9 mouse cellular contexts compared by ENCODE assay signal in the genomic region with DNA sequence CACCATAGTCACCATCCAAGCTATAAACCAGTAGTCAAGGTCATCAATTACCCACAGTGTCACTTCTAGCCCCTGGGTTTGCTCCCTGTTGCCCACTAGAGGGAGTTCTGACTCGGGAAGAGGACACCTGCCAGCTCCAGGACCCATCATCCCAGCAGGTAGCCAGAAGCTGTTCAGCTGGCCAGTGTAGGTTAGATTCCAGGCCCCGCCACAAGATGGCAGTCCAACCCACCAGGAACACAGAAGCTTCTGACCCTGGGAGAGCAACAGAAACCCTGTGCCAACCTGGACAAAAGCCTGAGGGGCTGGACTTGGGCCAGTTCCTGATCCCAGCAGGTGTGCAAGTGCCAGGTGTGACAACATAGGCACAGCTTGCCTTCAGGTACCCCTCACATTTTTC. TPM values are rescaled to one million over a fixed set of nuclear protein-coding genes. Genes with fewer than 3 reads are reported as not detected.
A peak's percentile ranks its signal among the peaks of the same experiment; 100 is the strongest.
DNase-seq lines count a peak whose midpoint lies in the region; ATAC-seq and TF ChIP-seq lines count a peak whose summit lies in the region.
"Had no signal": no experiment of that assay in that cellular context is flagged by ENCODE, and none has a peak within 500 bp of the region (broad histone marks: within the 10 kb centered on the region; RNA-seq: fewer than 3 reads in every experiment).

No protein-coding gene starts in this region.

- DNase-seq in G1E (ENCODE audit: low spot score), result peak; percentile 45
- DNase-seq in fibroblast of lung, adult 2 months (ENCODE audit: low read depth), result peak; percentile 17
- peak; percentile 86 for DNase-seq in hindbrain, embryonic 10.5 days (ENCODE audit: low spot score)
- DNase-seq in layer of hippocampus, postnatal 10 days (ENCODE audit: low spot score in 2 of 2), result peak; percentile 88 to 91
- DNase-seq in right cerebral cortex, postnatal 36 days (ENCODE audit: low spot score in 2 of 2), result peak; percentile 67 to 71

- H3K4me3 ChIP-seq in G1E (ENCODE audit: low read depth, low read length), result no peak overlapping the region
- H3K4me3 ChIP-seq in bone marrow macrophage, adult 2 months (ENCODE audit: insufficient read depth, low read length), result no peak overlapping the region
- no peak overlapping the region for H3K4me3 ChIP-seq in hindbrain, embryonic 10.5 days
- H3K4me3 ChIP-seq: limb, embryonic 15.5 days had no signal

- WGBS in hindbrain, embryonic 10.5 days, result 0% methylated on average over 2 of the region's 2 CpGs

- no peaks in the 10 kb centered on the region for H3K36me3 ChIP-seq in G1E (replicated peaks)
- H3K36me3 ChIP-seq in hindbrain, embryonic 10.5 days, result no peaks in the 10 kb centered on the region
- H3K36me3 ChIP-seq: limb, embryonic 15.5 days had no signal

- TF ChIP-seq CTCF in G1E (IDR thresholded peaks at IDR 0.05; ENCODE audit: low read depth, low read length), result peak; percentile 61
- peak; percentile 75; the same call in 1 of the 2 replicates for TF ChIP-seq CTCF in bone marrow macrophage, adult 2 months (IDR thresholded peaks at IDR 0.05; ENCODE audit: low read depth, low read length)

- no peaks in the 10 kb centered on the region for H3K4me1 ChIP-seq in G1E (ENCODE audit: insufficient read depth, low read depth, low read length)
- peaks cover 9% of the 10 kb centered on the region for H3K4me1 ChIP-seq in bone marrow macrophage, adult 2 months (ENCODE audit: control insufficient read depth, insufficient read depth, low read length)
- H3K4me1 ChIP-seq in hindbrain, embryonic 10.5 days (replicated peaks), result peaks cover 27% of the 10 kb centered on the region

- peaks cover 3% of the 10 kb centered on the region; the same call in 1 of the 2 replicates for H3K27me3 ChIP-seq in G1E (ENCODE audit: insufficient read depth, low read length)
- peaks cover 47% of the 10 kb centered on the region for H3K27me3 ChIP-seq in hindbrain, embryonic 10.5 days (ENCODE audit: insufficient read depth, poor library complexity, severe bottlenecking)

- H3K9me3 ChIP-seq in G1E (replicated peaks), result peaks cover 22% of the 10 kb centered on the region
- H3K9me3 ChIP-seq in hindbrain, embryonic 10.5 days, result no peaks in the 10 kb centered on the region
- H3K9me3 ChIP-seq: limb, embryonic 15.5 days had no signal

- no peak overlapping the region for H3K27ac ChIP-seq in bone marrow macrophage, adult 2 months (ENCODE audit: insufficient read depth, low read depth, low read length)
- H3K27ac ChIP-seq in hindbrain, embryonic 10.5 days, result no peak overlapping the region
- H3K27ac ChIP-seq: limb, embryonic 15.5 days had no signal

- ATAC-seq in G1E (ENCODE audit: extremely low read depth, insufficient number of reproducible peaks, low FRiP score, poor library complexity, severe bottlenecking), result 0 out of 2 replicates have a peak, but pooled peaks have one; percentile 40
- ATAC-seq in megakaryocyte, adult 5-6 weeks (ENCODE audit: poor library complexity, severe bottlenecking), result peak; percentile 51
- no peak for ATAC-seq in activated CD4-positive, CD25-positive, alpha-beta regulatory T cell, adult 4 months

- TF ChIP-seq POLR2A in bone marrow macrophage, adult 2 months (IDR thresholded peaks at IDR 0.05; ENCODE audit: borderline replicate concordance, low read depth, low read length), result no peak

RNA-seq across cellular contexts. Expression of gene Kcnc1, which starts 3.2 kb away (rescaled TPM):
- total RNA-seq in G1E (2014; fragmentation: Nextera tagmentation) (not detected in 2 replicates), G1E (2017) (0.06 and 0.11 TPM in 2 replicates)
- not detected in 2 replicates for polyA plus RNA-seq in G1E (2012)
- polyA plus RNA-seq in bone marrow macrophage, adult 2 months (2012; ENCODE audit: insufficient read depth, insufficient read length, missing spikeins), result not detected in 2 replicates
- polyA plus RNA-seq in hindbrain, embryonic 10.5 days (2016; fragmentation: Nextera tagmentation; extraction: Ambion mirVana), result 0.83 and 2.3 TPM in 2 replicates
- 10 to 100 TPM; 48.4 to 54.0 TPM for total RNA-seq in layer of hippocampus, postnatal 10 days (2021)
- 0.04 TPM in 1 of 2 replicates, not detected in the other for total RNA-seq in megakaryocyte, adult 5-6 weeks (2015)
- 0.04 TPM in 2 replicates for total RNA-seq in megakaryocyte, adult 5-6 weeks (2017)
- polyA plus RNA-seq in activated CD4-positive, CD25-positive, alpha-beta regulatory T cell, adult 4 months (2017; shearing (Covaris generic)), result not detected

RNA-seq across cellular contexts. Expression of gene Myod1, which starts 16.8 kb away (rescaled TPM):
- not detected in 2 replicates for total RNA-seq in G1E (2014; fragmentation: Nextera tagmentation)
- total RNA-seq in G1E (2017), result 0.05 TPM in 1 of 2 replicates, not detected in the other
- not detected in 2 replicates for polyA plus RNA-seq in G1E (2012)
- polyA plus RNA-seq in bone marrow macrophage, adult 2 months (2012; ENCODE audit: insufficient read depth, insufficient read length, missing spikeins), result not detected in 2 replicates
- polyA plus RNA-seq in hindbrain, embryonic 10.5 days (2016; fragmentation: Nextera tagmentation; extraction: Ambion mirVana), result 0.18 and 0.25 TPM in 2 replicates
- total RNA-seq in layer of hippocampus, postnatal 10 days (2021), result not detected
- total RNA-seq in megakaryocyte, adult 5-6 weeks (2015), result not detected in 2 replicates
- total RNA-seq in megakaryocyte, adult 5-6 weeks (2017), result not detected in 2 replicates
- not detected for polyA plus RNA-seq in activated CD4-positive, CD25-positive, alpha-beta regulatory T cell, adult 4 months (2017; shearing (Covaris generic))

Comparison
In these comparisons a context has a peak if more than half of its experiments do, and no peak if none do; other contexts are left out.
1. DNase-seq: peak in every context shown above with its lines; median percentile 90 in layer of hippocampus, postnatal 10 days; 86 in hindbrain, embryonic 10.5 days; 69 in right cerebral cortex, postnatal 36 days; 45 in G1E; 17 in fibroblast of lung, adult 2 months.